Mouse (Mus musculus) hindlimb bud, embryonic 11.5 days (tissue): ENCODE data around the gene Cers6.

Experiments
- DNase-seq: peaks from one replicate; pipeline ENCODE4 v3.0.0-alpha.2; 2012; ENCODE audit warnings: low read depth, low spot score; ENCODE audit errors: extremely low spot score

Gene Cers6

GRCm38 (mm10) chr2:68879071-68879651 lies 17.9 kb downstream of the Cers6 start:
- DNase-seq = no peak

DNA sequence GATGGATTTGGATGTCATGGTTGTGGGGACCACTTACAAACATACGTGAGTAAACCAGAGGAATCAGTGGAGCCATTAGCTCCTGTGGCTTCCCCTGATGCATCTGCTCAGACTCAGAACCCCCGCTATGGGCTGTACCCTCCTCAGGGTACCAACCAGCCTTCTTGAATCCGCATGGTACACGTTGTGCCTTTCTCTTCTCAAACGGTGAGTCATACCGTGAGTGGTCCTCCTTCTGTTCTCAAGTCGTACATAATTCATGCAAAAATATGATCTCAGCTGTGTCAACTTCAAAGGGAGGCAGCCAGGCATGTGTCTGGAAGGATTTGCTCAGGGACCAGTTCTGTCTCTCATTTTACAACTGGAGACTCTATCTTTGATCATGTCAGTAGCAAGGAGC lies 23.3 kb downstream of the Cers6 start:
- no peak for DNase-seq

GRCm38 (mm10) chr2:68885206-68885605 lies 24.0 kb downstream of the Cers6 start:
- no peak for DNase-seq

DNA sequence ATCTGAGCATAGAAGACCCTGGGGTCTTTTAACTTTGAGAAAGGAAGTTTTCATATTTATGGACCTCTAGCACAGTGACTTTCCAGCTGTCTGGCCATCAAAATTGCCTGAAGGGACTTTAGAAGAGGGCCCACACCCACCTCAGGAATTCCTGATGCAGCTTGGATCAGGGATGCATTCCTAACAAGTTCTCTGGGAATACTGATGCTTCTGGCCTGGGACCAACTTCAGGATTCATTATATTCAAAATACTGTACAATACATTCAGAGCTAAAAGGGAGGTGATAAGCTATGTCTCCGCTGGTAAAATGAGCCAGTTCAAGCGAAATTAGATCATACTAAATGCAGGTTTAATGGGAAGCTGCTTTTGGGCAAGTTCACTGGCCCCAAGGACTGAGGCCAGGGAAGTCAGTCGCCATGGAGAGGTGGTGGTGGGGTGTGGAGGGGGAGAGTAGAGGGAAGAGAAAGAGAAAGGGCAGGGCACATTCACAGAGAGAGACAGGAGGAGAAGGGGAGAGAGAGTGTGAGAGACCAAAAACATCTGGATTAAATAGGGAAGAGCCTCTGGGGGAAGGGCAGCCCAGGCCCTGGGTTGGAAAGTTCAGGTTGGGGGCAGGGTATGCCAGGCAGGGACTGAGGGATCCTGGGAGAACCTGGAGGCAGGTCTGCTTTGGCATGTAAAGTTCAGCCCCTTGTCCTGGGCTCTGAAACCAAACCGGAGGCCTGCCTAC lies 24.7 kb downstream of the Cers6 start:
- no peak for DNase-seq

DNA sequence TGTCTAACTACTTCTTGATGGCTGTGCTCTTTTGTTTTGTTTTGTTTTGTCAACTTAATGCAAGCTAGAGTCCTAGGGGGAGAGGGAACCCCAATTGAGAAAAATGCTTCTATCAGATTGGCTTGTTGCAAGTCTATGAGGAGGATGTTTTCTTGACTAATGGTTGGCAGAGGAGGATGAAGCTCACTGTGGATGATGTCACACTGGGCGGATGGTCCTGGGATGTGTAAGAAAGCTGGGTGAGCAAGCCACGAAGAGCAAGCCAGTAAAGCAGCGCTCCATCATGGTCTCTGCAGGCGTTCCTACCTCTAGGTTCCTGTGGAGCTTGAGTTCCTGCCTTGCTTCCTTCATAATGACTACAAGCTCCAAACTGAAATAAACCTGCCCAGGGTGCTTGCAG lies 25.4 kb downstream of the Cers6 start:
- no peak for DNase-seq

DNA sequence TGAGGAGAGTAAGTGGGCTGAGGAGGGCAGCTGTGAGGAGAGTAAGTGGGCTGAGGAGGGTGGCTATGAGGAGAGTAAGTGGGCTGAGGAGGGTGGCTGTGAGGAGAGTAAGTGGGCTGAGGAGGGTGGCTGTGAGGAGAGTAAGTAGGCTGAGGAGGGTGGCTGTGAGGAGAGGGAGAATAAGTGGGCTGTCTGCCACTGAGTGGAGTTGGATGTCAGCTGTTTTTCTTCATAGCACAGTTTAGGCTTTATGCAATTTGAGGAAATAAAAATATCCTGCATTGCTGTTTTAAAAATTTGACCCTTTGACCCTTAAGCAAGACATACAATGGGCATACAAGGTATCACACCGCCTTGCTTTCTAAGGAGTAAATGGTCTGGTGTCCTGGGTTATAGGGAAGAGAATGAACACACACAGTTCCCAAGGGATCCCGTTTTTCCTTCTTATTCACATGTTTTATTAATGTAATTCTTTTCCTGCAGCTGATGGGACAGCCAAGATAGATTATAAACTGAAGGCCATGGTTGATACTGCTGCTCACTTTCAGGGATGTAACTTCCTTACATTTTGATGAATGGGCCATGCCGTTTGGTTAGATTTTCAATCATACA lies 27.0 kb downstream of the Cers6 start:
- DNase-seq = no peak

- DNase-seq = no peak
These were observed 28.5 kb downstream of the Cers6 start for GRCm38 (mm10) chr2:68889661-68890170.

DNA sequence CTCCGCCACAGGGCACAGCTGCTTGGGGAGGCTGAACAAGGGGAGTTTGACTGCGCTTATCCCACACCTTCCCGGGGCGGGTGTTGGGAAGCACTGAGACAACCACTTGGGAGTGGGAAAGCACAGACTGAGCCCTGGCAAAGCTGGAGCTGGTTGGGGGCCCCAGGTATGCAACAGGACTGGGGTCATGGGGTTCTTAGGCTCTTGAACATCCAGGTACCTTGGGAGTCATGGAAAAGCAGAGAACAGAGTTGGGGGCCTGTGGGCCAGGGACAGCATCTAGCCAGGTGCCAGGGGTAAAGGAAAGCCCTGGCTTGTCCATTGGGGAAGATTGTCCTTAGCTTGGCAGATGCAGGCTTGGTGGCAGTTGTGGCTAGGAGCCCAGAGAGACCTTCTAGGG lies 31.2 kb downstream of the Cers6 start:
- no peak for DNase-seq

DNA sequence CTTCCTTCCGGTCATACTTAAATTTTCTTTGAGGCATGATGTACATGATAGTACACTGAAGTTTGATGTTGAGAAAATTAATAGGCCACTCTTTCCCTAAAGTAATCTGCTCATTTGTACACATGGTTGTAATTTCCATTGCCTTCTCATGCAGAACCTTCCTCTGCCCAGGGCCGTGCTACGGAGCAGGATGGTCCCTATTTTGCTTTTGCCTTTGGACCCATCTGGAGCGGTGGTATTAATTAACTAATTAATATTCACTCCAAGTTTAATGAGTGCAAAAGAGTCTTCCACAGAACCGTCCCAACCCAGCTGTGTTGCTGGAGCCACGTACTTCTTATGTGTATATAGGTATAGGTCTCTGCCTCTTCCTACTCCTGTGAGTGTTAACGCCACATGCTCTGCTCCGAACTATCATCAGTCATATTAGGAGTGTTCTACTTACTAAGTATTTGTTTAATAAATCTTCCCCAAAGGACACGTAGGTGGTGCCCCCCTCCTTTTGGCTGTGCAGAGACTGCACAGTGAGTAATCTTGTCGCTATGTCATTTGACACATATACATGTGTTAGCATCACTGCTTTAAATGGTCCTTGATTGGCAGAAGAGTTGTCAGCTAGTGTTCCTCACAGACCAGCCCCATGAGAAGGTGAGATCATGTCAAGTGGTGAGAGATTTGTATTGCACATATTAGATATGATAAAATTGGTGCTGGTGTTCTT lies 34.0 kb downstream of the Cers6 start:
- DNase-seq = no peak

DNA sequence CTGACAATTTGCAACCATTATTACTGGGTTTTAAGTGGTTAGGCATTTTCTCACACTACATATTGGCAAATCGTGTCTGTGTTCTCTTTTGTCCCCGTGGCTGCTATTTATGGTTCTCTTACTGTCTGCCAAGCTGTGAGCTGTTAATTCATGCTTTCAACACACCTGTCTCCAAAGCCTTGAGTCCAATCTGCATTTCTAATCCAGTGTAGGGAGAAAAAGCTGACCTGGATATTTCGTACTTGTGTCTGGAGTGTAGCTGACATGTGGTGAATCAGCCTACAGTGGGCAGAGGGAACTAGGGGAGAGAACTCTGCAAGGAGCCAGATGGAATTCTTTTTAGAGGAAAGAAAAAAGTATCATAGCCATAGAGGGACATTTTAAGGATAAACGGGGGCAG lies 35.0 kb downstream of the Cers6 start:
- no peak for DNase-seq

DNA sequence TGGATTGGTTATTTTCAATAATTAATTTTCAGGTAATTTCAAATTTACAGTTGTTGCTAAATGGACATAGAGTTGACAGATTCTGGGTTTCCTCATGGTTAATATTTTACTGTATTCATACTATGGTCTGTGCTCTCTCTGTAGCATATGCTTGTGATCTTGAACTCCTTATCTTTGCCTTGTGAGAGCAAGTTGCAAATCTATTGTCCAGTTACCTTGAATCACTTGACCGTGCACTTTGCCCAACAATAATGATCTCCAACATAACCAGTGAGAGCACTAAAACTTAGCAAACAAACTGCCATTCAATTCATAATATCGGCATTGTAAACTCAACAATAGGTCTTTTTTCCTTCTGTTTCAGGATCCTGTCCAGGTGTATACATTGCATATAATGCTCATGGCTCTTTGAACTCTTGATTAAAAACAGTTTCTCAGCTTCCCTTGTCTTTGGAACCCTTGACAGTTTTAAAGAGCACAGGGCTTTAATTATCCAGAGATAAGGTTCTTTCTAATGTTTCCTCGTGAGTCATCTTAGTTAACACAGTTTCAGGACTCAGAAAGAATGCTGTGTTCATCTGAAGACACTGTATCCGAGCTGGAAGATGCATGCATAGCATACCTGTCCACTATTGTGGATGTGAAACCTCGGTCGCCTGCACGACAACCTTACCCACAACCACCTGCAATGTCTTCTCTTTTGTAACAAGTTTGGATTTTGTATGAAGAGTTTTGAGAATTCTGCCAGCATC lies 38.7 kb downstream of the Cers6 start:
- no peak for DNase-seq

- DNase-seq = no peak
These were observed 39.6 kb downstream of the Cers6 start for GRCm38 (mm10) chr2:68900640-68901378.

DNA sequence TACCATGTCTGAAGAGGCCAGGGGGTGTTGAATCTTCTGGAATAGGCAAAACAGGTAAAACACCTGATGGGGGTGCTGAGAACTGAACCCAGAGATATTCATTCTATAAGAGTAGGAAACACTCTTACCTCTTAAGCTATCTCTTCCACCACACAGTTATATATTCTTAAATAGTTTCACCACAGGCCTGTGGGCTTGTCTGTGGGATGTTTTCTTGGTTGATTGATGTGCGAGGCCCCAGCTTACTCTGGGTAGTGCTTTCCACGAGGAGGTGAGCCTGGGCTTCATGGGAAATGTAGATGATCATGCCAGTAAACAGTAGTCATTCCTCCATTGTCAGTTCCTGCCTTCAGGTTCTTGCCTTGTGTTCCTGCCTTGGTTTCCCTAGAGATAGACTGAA lies 40.5 kb downstream of the Cers6 start:
- no peak for DNase-seq

GRCm38 (mm10) chr2:68902546-68902945 lies 41.3 kb downstream of the Cers6 start:
- no peak for DNase-seq

DNA sequence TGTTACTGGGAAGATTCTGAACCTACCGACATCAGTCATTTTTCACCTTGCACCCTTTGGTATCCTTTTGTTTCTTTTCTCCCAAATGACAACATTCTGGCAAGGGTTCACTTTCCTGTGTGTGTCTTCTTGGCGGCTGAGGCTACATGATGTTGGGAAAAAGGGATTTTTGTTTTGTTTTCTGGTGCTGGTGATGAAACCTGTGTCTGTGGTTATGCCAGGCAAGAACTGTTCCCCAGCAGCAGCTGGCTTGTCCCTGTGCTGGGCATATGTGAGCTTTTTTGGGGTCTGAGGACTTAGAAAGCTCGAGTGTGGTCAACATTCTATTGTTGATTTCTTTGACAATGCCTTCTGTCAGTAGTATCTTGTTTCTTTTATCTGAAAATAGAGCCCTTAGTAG lies 45.7 kb downstream of the Cers6 start:
- no peak for DNase-seq

DNA sequence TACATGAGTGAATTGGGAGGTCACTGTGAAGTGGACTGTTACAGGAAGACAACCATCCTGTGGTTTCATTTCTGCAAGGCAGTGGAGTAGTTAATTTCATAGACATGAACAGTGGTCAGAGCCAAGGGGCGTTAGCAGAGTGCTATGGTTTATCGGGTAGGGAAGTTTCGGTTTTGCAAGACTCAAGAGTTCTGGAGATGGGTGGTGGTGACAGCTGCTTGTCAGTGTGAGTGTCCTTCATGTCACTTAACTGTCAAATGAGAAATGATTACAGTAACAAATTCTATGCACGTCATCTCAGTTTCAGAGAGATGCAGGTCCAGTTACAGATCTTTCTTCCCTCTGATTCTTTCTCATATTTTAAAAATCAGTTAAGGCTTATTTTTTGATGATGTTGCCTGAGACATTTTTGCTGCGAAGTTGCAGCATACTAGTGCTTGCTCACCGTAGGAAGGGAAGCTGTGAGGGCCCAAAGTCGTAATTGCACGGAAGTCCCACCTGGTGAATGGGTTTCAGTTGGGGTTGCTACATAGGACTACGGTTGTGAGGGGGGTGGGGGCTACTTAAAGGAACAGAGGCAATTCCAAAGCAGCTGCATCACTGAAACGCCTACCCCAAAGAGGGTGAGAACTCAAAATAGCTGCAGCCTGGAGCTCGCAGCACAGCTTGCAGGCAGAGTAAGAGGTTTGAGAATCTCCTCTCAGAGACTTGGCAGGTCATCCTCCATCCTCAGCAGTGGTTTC lies 46.7 kb downstream of the Cers6 start:
- DNase-seq = no peak

GRCm38 (mm10) chr2:68910727-68911126 lies 49.5 kb downstream of the Cers6 start:
- DNase-seq = no peak

DNA sequence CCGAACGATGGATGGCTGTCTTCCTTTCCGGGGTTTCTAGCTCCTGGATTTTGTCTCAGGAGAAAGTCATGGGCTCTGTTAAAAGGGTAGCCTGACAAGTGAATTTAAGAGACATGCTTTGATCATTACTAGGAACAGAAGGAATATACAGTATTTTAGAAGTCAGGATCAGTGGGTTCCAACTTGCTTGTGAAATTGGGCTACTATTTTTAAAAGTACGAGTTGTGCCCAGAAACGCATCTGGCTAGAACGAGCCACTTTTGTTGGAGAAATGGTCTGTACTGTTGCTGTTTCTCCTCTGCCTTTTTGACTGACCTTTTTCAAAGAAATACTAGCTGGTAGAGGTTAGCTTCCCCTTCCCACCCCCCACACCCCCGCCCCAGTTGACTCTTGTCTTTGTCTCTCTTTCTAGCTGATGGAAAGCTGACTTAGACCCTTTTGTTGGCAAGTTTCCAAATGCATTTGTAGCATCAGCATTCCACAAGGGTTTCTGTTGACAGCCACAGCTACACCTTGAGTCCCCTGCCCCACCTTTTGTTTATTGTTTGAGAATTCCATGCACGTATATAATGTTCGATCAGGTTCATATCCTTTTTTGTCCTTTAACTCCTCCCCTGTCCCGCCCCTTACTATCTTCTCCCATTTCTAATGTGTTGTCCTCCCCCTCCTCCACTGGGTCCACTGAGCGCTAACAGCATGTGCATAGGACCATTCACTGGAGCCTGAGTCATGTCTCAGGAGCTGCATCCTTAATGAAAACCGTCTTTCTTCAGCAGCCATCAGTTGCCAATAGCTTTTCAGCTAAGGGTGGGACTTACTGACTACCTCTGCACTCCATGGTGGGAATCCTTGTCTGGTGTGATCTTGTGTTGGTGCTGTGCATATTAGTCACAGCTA lies 50.6 kb downstream of the Cers6 start:
- DNase-seq = no peak

- no peak for DNase-seq
These were observed 54.5 kb downstream of the Cers6 start for GRCm38 (mm10) chr2:68915742-68916141.
